Mouse (Mus musculus): ENCODE results near the gene Ric1. TPM values are rescaled to one million over a fixed set of nuclear protein-coding genes. Genes with fewer than 3 reads are reported as not detected.
A peak's percentile ranks its signal among the peaks of the same experiment; 100 is the strongest.

Gene Ric1
- total RNA-seq, 1 experiment from 2014 or later: 24.2 TPM

- no peak for ATAC-seq (replicated peaks in 1 of 2; ENCODE audit: insufficient read depth in 1 of 2, low FRiP score in 2 of 2, low TSS enrichment in 1 of 2, low read depth in 1 of 2, poor library complexity in 2 of 2, severe bottlenecking in 2 of 2)
Measured at GRCm38 (mm10) chr19:29494454-29494853, 27.6 kb upstream of the Ric1 start.

DNA sequence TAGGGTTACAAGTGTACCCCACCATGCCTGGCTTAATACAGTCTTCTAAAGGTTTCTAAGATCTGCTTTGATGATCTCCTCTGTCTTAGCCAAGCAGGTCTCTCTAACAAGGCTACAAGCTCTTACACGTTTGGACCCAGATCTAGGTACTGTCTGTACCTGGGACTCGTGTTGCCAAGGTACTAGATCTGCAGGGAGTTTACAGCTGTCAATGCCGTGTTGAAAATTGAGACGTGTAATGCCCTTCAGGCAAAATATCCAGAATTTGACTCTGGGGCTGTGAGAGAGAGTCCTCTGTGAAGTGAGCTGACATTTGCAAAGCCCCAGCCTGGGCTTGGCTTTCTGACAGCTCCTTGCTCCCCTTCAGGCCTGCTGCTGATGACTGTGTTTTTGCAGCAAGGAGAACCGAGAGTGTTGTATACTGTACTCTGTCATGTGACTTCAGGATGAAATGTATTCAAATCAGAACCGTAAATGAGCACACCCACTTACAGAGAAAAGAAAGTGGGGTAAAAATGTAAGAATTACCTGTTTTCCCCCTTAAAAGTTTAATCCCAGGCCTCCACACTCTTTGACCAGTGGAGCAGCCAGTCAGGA lies 26.0 kb upstream of the Ric1 start:
- no peak for ATAC-seq (replicated peaks in 1 of 2; ENCODE audit: insufficient read depth in 1 of 2, low FRiP score in 2 of 2, low TSS enrichment in 1 of 2, low read depth in 1 of 2, poor library complexity in 2 of 2, severe bottlenecking in 2 of 2)

DNA sequence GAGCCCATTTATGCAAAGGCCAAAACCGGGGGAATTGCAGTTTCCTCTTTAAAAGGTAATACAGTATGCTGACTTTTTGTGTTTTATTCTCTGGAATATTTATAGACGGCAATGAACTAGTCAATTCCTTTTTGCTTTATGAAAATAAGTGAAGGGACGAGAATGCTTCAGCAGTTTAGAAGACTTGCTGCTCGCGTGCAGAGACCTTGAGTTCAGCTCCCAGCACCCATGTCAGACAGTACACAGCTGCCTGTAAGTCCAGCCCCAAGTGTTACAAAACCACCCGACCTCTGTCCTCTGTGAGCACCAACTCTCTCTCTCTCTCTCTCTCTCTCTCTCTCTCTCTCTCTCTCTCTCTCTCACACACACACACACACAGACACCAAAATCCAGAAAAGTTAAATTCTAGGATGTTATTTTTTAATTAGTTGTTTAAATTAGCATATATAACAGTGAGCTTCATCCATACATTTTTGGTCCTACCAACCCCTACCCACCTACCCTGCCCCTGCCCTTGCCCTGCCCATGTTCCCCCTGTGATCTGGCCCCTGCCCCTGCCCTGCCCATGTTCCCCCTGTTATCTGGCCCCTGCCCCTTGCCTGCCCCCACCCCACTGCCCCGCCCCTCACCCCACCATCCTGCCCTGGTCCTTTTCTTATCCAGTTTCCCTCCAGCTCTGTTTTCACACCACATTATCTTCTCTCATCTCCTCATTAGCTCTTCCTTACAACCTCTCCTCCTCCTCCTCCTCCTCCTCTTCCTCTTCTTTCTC lies 25.1 kb upstream of the Ric1 start:
- no peak for ATAC-seq (replicated peaks in 1 of 2; ENCODE audit: insufficient read depth in 1 of 2, low FRiP score in 2 of 2, low TSS enrichment in 1 of 2, low read depth in 1 of 2, poor library complexity in 2 of 2, severe bottlenecking in 2 of 2)

- 0 out of 4 replicates have a peak, but pooled peaks of 1 of the 2 experiments have one; percentile 10 for ATAC-seq (replicated peaks in 1 of 2; ENCODE audit: insufficient read depth in 1 of 2, low FRiP score in 2 of 2, low TSS enrichment in 1 of 2, low read depth in 1 of 2, poor library complexity in 2 of 2, severe bottlenecking in 2 of 2)
Measured at GRCm38 (mm10) chr19:29497874-29498273, 24.2 kb upstream of the Ric1 start.

DNA sequence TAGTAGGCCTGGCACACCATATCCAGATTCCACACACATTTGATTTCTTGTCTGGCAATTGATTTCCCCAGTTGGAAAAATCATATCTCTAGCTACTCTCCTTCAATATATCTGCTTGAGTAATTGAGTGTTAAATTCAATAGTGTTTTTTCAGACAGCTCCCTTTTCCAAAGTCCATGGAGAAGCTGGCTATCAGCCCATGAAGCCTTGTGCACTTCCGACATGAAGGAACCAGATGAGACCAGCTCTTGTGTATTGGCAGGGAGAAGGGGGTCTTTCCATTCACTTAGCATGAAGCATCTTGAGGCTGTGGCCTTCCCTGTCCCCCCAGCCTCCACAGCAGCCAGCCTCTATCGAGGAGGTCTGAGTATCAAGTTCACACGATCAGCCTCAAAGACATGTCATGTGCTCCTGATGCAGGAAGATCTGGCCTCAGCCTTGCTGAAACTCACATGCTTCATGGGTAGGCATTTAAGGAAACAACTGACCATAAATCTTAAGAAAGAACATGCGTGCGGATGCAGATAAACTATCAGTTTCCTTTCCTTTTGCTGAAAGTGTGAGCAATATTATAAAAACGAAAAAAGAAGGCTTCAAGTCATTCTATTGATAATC lies 23.1 kb upstream of the Ric1 start:
- ATAC-seq (replicated peaks in 1 of 2; ENCODE audit: insufficient read depth in 1 of 2, low FRiP score in 2 of 2, low TSS enrichment in 1 of 2, low read depth in 1 of 2, poor library complexity in 2 of 2, severe bottlenecking in 2 of 2): peak; percentile 74 to 90

- no peak for ATAC-seq (replicated peaks in 1 of 2; ENCODE audit: insufficient read depth in 1 of 2, low FRiP score in 2 of 2, low TSS enrichment in 1 of 2, low read depth in 1 of 2, poor library complexity in 2 of 2, severe bottlenecking in 2 of 2)
Measured at GRCm38 (mm10) chr19:29500333-29500732, 21.7 kb upstream of the Ric1 start.

GRCm38 (mm10) chr19:29501106-29501505 lies 21.0 kb upstream of the Ric1 start:
- peak; percentile 29 to 41; a peak in 1 of 4 replicates for ATAC-seq (replicated peaks in 1 of 2; ENCODE audit: insufficient read depth in 1 of 2, low FRiP score in 2 of 2, low TSS enrichment in 1 of 2, low read depth in 1 of 2, poor library complexity in 2 of 2, severe bottlenecking in 2 of 2)

DNA sequence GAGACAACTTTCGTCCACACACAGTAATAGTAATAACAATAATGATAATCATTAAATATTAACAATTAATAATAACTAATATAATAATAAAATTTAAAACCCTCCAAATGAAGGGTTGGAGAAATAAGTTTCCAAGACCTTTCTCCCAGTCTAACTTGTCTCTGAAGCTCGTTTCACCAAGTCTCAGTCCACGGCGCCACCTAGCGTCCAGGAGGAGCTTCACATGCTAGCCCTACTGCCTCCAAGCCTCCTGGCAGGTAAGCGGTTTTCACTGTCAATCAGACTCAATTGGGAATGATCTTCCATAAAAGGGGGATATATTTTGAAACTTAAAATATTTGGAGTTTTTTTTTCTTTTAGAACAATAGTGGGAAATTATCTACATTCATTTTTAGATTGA lies 20.6 kb upstream of the Ric1 start:
- ATAC-seq (replicated peaks in 1 of 2; ENCODE audit: insufficient read depth in 1 of 2, low FRiP score in 2 of 2, low TSS enrichment in 1 of 2, low read depth in 1 of 2, poor library complexity in 2 of 2, severe bottlenecking in 2 of 2): peak; percentile 19 to 60; a peak in 1 of 4 replicates

DNA sequence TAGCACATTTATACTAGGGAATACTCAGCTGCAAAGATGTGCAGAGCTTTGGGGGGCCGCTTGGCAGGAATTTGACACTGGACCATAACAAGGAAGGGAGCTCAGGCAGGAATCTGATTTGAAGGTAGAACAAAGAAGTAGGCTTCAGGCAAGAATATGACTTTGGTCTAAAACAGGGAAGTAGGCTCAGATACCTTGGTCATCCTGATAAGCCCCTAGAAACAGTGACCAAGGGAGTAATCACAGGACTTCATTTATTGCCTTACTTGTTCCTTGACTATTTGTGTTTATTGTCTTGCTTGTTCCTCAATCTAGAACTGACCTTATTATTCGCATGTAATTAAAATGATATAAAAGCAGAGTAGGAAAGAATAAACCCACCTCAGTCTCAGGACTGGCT lies 18.0 kb upstream of the Ric1 start:
- ATAC-seq (replicated peaks in 1 of 2; ENCODE audit: insufficient read depth in 1 of 2, low FRiP score in 2 of 2, low TSS enrichment in 1 of 2, low read depth in 1 of 2, poor library complexity in 2 of 2, severe bottlenecking in 2 of 2): no peak

DNA sequence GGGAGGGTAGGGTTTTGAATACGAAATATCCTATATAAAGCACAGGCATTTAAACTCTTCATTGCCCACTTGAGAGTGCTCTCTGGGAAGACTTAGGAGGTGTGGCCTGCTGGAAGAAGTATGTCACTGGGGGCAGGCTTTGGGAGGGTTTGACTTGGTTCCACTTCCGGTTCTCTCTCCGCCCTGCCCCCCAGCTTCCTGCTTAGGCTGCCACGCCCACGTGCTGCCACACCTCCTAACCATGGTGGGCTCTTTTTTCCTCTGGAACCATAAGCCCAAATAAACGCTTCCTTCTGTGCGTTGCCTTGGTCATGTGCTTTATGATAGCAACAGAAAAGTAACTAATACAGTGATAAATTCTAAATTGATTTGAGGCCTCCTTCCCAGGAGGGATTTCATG lies 16.5 kb upstream of the Ric1 start:
- ATAC-seq (replicated peaks in 1 of 2; ENCODE audit: insufficient read depth in 1 of 2, low FRiP score in 2 of 2, low TSS enrichment in 1 of 2, low read depth in 1 of 2, poor library complexity in 2 of 2, severe bottlenecking in 2 of 2): no peak

DNA sequence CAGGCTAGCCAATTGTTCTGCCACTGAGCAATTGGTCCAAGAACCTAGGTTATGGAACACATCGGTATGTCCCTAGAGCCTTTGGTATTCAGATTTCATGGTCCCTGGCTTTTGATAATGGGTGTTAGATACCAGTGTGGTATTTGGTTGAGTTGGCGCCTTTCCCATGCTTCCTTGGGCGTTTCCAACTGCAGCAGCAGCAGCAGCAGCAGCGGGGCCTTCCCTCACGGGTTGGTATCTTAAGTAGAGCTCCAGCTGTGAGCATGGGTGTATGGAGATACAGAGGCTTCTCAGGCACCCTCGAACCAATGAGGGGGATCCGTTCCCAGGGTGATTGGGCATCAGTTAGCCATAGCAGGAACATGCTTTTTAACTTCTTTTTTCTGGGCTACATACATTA lies 13.9 kb upstream of the Ric1 start:
- no peak for ATAC-seq (replicated peaks in 1 of 2; ENCODE audit: insufficient read depth in 1 of 2, low FRiP score in 2 of 2, low TSS enrichment in 1 of 2, low read depth in 1 of 2, poor library complexity in 2 of 2, severe bottlenecking in 2 of 2)

DNA sequence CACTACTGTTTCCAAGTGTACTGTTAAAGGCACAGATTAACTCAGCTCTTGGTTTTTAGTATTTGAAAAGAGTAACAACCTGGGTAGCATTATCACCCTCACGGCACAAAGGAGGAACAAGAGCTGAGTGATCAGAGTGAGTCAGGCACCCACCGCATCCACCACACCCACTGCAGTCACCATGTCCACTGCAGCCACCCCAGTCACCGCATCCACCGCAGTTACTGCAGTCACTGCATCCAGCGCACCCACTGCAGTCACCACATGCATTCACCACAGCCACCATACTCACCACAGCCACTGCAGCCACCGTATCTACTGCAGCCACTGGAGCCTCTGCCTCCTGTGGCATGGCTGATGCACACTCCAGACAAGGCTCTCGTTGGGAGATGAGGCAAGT lies 12.2 kb upstream of the Ric1 start:
- no peak for ATAC-seq (replicated peaks in 1 of 2; ENCODE audit: insufficient read depth in 1 of 2, low FRiP score in 2 of 2, low TSS enrichment in 1 of 2, low read depth in 1 of 2, poor library complexity in 2 of 2, severe bottlenecking in 2 of 2)

DNA sequence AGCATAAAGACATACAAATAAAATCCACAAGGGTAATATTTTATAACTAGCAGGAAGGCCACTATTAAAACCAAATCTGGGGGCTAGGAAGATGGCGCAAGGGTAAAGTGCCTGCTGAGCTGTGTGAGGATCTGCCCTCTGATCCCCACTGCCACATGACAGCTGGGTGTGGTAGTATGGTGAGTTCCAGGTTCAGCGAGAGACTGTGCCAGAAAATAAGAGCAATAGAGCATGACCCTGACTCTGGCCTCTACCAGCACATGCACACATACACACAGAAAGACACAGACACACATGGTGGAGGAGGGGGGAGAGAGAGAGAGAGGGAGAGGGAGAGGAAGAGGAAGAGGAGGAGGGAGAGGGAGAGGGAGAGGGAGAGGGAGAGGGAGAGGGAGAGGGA lies 10.3 kb upstream of the Ric1 start:
- no peak for ATAC-seq (replicated peaks in 1 of 2; ENCODE audit: insufficient read depth in 1 of 2, low FRiP score in 2 of 2, low TSS enrichment in 1 of 2, low read depth in 1 of 2, poor library complexity in 2 of 2, severe bottlenecking in 2 of 2)

- no peak for ATAC-seq (replicated peaks in 1 of 2; ENCODE audit: insufficient read depth in 1 of 2, low FRiP score in 2 of 2, low TSS enrichment in 1 of 2, low read depth in 1 of 2, poor library complexity in 2 of 2, severe bottlenecking in 2 of 2)
Measured at GRCm38 (mm10) chr19:29513111-29513766, 8.8 kb upstream of the Ric1 start.

DNA sequence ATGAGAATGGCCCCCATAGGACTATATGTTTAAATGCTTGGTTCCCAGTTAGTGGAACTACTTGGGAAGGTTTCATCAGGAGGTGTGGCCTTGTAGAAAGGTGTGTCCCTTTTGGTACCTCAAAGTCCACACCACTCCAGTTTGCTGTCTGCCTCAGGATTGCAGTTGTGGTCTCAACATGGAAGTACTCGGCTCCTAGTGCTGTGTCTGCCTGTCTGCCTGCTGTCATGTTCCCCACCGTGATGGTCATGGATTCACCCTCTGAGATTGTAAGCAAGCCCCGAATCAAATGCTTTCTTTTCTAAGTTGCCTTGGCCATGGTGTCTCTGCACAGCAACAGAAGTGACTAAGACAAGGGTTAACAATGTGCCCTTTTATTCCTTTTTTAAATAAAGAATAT lies 8.0 kb upstream of the Ric1 start:
- ATAC-seq (replicated peaks in 1 of 2; ENCODE audit: insufficient read depth in 1 of 2, low FRiP score in 2 of 2, low TSS enrichment in 1 of 2, low read depth in 1 of 2, poor library complexity in 2 of 2, severe bottlenecking in 2 of 2): no peak

- ATAC-seq (replicated peaks in 1 of 2; ENCODE audit: insufficient read depth in 1 of 2, low FRiP score in 2 of 2, low TSS enrichment in 1 of 2, low read depth in 1 of 2, poor library complexity in 2 of 2, severe bottlenecking in 2 of 2): no peak
Measured at GRCm38 (mm10) chr19:29515386-29515785, 6.7 kb upstream of the Ric1 start.

- no peak for ATAC-seq (replicated peaks in 1 of 2; ENCODE audit: insufficient read depth in 1 of 2, low FRiP score in 2 of 2, low TSS enrichment in 1 of 2, low read depth in 1 of 2, poor library complexity in 2 of 2, severe bottlenecking in 2 of 2)
Measured at GRCm38 (mm10) chr19:29515991-29516390, 6.1 kb upstream of the Ric1 start.

GRCm38 (mm10) chr19:29518409-29518808 lies 3.7 kb upstream of the Ric1 start:
- no peak for ATAC-seq (replicated peaks in 1 of 2; ENCODE audit: insufficient read depth in 1 of 2, low FRiP score in 2 of 2, low TSS enrichment in 1 of 2, low read depth in 1 of 2, poor library complexity in 2 of 2, severe bottlenecking in 2 of 2)
